Mouse (Mus musculus) lung, postnatal 10 days (tissue): ENCODE measurements around the gene Nelfb.
A peak's percentile ranks its signal among the peaks of the same experiment; 100 is the strongest.

ENCODE experiments used
- DNase-seq: peaks from one replicate; pipeline ENCODE4 v3.0.0; 2021

The Nelfb gene

DNA sequence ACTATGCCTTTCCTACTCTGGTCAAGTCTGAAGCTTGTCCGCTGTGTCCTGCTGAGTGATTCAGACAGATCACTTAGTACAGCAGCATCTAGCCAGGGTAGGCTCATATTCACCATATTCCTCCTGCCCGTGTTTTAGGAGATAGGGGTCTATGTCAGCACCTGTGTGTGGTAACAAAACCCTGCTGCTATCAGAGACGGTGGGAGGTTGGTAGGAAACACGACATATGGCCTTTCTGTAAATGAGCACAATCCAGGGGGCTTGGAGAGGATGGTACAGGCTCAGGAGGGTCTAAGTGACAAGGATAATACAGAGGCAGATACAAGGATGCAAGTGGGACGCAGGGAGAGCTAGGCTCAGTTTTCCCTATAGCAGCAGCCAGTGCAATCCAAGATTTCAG is 18.3 kb upstream of the Nelfb start:
- no peak for DNase-seq

DNA sequence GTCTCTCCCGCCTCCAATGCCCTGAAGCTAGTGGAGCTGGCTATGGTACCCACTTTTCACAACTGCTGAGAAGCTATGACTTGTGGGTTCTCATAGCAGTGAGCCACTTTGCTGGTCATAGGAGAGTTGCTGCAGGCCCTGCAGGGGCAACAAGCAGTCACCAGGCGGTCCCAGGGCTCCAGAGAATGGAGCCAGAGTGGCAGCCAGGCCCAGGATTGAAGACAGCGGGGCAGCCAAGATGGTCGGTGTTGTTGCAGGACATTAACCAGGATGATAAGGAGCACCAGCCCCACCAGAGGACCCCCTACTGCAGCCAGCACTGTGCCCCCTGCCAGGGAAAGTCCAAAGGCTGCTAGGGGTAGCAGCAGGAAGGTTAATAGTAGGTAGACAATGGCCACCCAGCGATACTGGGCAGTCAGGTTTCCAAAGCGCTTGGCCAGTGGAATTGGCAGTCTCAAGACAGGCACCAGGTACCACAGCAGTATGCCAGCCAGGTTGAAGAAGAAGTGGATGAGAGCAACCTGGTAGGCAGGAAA is 17.8 kb upstream of the Nelfb start:
- DNase-seq: no peak

GRCm38 (mm10) chr2:25228431-25228889 is 17.2 kb upstream of the Nelfb start:
- DNase-seq: peak; percentile 97

GRCm38 (mm10) chr2:25227406-25227805 is 16.1 kb upstream of the Nelfb start:
- DNase-seq: no peak

DNA sequence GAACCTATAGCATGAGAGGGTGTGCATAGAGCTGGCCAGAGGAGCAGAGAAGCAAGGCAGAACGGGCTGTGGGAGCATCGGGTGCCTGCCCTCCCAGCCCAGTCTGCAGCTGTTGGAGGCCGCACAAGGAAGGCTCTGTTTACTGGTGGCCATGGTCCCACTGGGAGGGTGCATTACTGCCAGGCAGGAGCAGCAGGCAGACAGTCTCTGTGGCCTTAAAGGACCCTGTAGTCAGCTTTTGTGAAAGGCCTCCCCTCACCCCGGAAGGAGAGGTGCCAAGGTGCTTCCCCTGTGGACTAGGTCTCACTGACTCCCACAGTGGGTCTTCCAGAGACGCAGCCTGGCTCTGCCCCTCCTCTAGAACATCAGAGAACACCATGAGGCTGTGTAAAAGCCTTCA is 15.6 kb upstream of the Nelfb start:
- DNase-seq: peak; percentile 43

- DNase-seq: no peak
These were observed 14.6 kb upstream of the Nelfb start for GRCm38 (mm10) chr2:25225811-25226379.

GRCm38 (mm10) chr2:25224766-25225752 is 13.8 kb upstream of the Nelfb start:
- peak; percentile 99 for DNase-seq

DNA sequence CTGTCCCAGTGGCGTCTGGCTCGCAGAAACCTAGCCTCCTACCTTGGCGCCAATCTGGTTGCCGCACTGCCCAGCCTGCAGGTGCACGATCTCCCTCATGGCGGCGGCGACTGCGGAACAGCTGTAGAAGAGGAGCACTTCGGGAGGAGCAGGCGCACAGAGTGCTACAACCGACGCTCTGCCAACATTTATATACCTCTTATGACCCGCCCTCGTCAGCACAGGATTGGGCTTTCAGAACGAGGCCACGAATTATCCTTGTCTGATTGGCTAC is 13.1 kb upstream of the Nelfb start, which contains the start of gene Tubb4b:
Gene Tubb4b, minus strand, starts transcription at position 211 of the 274 bp plus-strand sequence.
- no peak for DNase-seq

GRCm38 (mm10) chr2:25223681-25224491 is 12.6 kb upstream of the Nelfb start:
- peak; percentile 90 for DNase-seq

- no peak for DNase-seq
These were observed 10.1 kb upstream of the Nelfb start for GRCm38 (mm10) chr2:25221331-25221772.

- DNase-seq: no peak
These were observed 7.2 kb upstream of the Nelfb start, which contains the start of gene Fam166a for GRCm38 (mm10) chr2:25218445-25218844. Gene Fam166a, plus strand, starts transcription at chr2:25218745.

GRCm38 (mm10) chr2:25217666-25218065 is 6.4 kb upstream of the Nelfb start:
- no peak for DNase-seq

DNA sequence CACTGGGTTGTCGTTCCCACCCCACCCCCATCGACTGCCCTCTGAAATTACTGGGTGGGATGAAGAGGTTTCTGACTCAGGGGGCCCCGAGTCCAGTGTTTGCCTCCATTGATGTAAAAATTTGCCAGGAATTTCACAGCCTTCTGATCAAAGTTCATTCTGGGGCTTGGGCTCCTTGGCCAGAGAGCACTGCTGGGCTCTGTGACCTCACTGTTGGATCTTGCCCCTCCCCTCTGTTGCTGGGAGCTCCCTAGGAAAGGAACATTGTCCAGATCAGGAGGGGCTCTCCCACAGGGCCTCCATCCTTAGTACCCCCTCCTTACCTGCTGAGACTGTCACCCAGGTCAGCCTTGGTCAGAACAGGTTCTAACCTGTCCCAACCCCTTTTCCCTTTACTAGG is 3.2 kb upstream of the Nelfb start, which contains the start of gene Stpg3:
Gene Stpg3, minus strand, starts transcription at position 194 of the 400 bp plus-strand sequence.
- no peak for DNase-seq

DNA sequence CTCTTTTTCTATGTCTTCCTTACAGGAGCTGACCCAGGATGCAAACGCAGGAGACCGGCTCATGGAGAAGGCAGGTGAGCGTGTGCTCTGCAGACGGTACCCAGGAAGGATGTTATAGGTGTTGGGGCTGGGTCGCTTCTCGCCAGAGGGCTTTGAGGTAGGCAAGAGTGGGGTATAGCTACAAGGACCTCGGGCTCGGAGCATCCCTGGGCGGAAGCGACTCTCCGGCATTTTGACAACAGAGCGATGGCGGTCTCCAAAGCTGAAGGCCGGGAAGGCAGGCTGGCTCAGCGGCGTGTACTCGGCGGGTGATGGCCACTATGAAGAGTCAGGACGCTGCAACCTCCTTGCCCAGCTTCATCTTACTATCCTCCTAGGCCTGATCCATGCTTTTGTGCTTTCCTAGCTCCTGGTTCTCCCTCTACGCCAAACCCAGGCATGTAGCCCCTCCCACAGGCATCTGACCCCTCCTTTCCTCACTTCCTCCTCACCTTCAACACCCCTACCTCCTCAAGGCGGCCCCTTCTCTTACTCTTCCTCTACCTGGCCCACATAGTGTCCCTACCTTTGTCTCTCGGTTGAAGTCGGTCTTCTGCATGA is 2.1 kb upstream of the Nelfb start:
- DNase-seq: no peak

DNA sequence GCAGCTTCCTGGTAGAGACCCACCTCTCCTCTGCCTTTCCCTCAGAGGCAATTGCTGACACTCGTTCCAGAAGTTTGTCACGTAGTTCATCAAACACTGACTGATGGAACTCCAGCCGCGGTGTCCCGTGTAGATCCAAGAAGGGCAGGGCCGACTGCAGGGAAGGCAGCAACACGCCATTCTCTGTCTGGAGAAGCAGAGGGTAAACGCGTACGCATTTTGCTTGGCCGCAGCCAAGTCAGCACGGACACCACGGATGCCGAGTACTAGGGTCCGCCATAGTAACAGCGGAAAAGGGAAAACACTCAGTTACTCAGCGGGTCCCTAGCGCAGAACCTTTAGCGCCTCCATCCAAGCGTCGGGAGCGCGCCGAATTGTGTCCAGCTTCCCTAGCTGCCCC is 603 bp downstream of the Nelfb start:
- no peak for DNase-seq

- no peak for DNase-seq
These were observed 3.7 kb downstream of the Nelfb start for GRCm38 (mm10) chr2:25207593-25207992.

GRCm38 (mm10) chr2:25203631-25204214 is 7.6 kb downstream of the Nelfb start:
- DNase-seq: peak; percentile 32

- DNase-seq: no peak
These were observed 10.7 kb downstream of the Nelfb start for GRCm38 (mm10) chr2:25200631-25201030.

DNA sequence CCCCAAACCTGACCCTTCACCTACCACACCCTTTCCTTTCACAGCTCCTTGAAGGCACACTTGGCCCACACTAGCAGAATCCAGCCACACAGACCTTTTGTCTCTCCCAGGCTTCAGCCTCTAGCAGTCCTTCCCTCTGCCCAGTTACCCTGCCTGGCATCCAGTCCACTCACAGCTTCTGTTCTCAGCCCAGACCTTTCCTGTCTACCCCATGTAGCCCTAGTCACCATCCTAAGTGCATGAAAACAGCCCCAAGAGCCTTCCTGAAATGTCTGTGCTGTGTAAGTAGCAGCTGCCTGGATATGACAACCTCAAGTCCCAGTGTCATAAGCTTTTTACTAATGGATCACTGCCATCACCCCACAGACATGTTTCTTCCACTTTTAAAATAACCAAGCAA is 13.3 kb downstream of the Nelfb start:
- no peak for DNase-seq

- peak; percentile 59 for DNase-seq
These were observed 14.1 kb downstream of the Nelfb start for GRCm38 (mm10) chr2:25197191-25197590.

DNA sequence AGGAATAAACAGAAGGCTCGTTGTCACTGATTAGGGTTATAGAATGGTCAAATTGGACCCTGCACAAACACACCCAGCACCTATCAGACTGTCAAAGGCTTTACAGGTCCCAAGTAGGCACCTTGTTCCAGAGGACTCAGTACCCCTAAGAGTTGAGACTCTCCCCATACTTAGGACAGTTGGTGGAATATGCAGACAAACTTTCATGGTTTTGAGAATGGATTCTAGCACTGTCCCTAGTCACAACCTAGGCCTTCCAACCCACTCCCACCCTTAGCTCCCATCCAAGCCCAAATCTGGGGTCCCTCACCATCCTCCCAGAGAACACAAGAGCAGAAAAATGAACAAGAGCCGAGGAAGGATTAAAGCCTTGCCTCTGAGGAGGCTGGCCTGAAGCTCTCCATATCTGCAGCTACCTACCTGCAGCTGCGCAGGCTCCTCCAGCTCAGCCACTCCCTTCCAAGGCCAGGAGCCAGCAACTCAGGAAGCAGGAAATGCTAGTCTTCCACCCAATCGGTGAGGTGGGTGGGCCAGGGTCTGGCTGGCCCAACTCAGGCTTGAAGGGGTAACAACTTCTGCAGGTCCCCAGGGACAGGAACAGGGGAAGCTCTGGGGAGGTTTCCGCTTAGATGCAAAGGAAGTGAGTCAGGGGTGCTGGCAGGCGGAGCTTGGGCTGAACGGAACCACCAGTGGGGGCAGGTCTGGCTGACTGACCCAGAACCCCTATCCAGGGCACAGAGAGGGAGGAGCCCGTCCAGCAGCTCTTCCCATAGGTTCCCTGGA is 14.9 kb downstream of the Nelfb start, which contains the start of gene Tor4a:
Gene Tor4a, minus strand, starts transcription at position 715 of the 783 bp plus-strand sequence.
- DNase-seq: peak; percentile 90
